Mouse (Mus musculus): Measurements from ENCODE around the gene Plagl2. TPM values are rescaled to one million over a fixed set of nuclear protein-coding genes. Genes with fewer than 3 reads are reported as not detected.

Plagl2 gene
- polyA plus RNA-seq, 1 experiment from 2014 or later = 18.8 TPM

DNA sequence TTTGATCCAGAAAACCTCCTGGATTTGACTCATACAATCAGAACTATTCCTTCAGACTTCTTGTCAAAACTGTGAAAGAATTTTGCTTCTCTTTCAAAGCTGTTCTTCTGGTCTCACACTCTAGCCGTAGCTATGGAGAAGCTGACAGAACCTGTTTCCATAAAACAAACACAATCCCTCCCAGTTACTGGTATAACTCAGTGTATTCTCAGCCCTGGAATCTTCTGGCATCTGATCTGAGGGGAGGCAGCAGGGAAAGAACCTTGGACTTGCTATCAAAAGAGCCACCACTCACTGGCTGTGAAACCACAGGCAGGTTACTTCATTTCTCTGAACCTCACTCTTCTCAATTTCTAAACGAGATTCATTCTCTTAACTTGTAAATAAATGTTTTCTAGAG, 2.8 kb downstream of the Plagl2 start:
- Histone ChIP-seq H3K27me3 (no peaks in the 10 kb centered on the region), H3K36me3 (peaks cover 29% of the 10 kb centered on the region), H3K9ac (no peak overlapping the region), H3K27ac (replicated peaks) (peak overlapping the region; percentile 95), H3K9me3 (replicated peaks) (no peaks in the 10 kb centered on the region), H3K4me3 (replicated peaks) (0 out of 2 replicates have a peak overlapping the region, but pooled peaks have one; percentile 2), H3K4me1 (peaks cover 38% of the 10 kb centered on the region), H3K4me2 (replicated peaks) (peak overlapping the region; percentile 77)
- 61% methylated on average over 2 of the region's 2 CpGs for WGBS
- ATAC-seq (ENCODE audit: insufficient number of reproducible peaks, low FRiP score, low TSS enrichment, low read depth) = no peak

DNA sequence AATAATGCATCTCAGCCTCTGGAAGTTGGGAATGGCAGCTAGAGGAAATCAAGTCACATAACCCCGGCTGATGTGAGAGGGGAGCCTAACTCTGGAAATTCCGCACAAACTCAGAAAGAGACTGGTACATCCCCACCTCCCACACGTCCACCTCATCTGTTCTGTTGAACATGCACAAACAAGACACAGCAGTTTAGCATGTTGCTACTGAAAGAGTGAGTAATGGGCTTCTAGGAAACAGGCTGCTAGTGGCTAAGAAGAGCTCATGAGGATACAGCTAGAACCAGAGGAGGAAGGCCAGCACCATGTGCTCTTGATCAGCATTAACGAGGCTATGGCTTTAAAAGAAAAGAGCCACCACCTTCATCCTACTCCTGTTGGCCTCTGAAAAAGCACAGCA, 3.3 kb downstream of the Plagl2 start:
- peak overlapping the region; percentile 77; the same call in 1 of the 2 replicates for H3K4me2 ChIP-seq (replicated peaks)
- 0 out of 2 replicates have a peak overlapping the region, but pooled peaks have one; percentile 2 for H3K4me3 ChIP-seq (replicated peaks)
- H3K36me3 ChIP-seq = peaks cover 30% of the 10 kb centered on the region
- H3K27me3 ChIP-seq = no peaks in the 10 kb centered on the region
- H3K4me1 ChIP-seq = peaks cover 38% of the 10 kb centered on the region
- no peaks in the 10 kb centered on the region for H3K9me3 ChIP-seq (replicated peaks)
- no peak overlapping the region for H3K9ac ChIP-seq
- WGBS = 62% methylated on average over 4 of the region's 4 CpGs
- H3K27ac ChIP-seq (replicated peaks) = peak overlapping the region; percentile 76
- no peak for ATAC-seq (ENCODE audit: insufficient number of reproducible peaks, low FRiP score, low TSS enrichment, low read depth)

DNA sequence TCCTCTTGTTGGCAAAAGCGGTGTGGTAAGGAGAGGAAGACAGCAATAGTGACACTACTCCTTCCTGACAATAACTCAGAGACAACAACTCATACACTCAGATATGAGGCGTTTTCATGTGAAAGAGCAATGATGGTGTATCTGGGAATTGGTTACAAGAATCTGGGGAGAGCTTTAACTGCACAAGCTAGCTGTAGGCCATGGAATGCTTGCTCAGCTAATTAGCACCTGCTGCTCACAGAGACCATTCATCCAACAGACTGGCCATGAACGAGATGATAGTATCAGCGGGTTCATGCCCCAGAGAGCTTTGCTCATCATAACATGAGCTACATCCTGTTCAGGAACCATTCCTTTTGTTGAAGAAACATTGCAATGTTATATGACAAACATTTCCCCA, 4.0 kb downstream of the Plagl2 start:
- no peak overlapping the region for H3K9ac ChIP-seq
- WGBS = 65% methylated on average over 4 of the region's 4 CpGs
- no peak for ATAC-seq (ENCODE audit: insufficient number of reproducible peaks, low FRiP score, low TSS enrichment, low read depth)
- H3K4me2 ChIP-seq (replicated peaks) = no peak overlapping the region
- 0 out of 2 replicates have a peak overlapping the region, but pooled peaks have one; percentile 76 for H3K27ac ChIP-seq (replicated peaks)
- H3K4me1 ChIP-seq = peaks cover 33% of the 10 kb centered on the region
- peaks cover 34% of the 10 kb centered on the region for H3K36me3 ChIP-seq
- H3K9me3 ChIP-seq (replicated peaks) = no peaks in the 10 kb centered on the region
- no peaks in the 10 kb centered on the region for H3K27me3 ChIP-seq
- no peak overlapping the region for H3K4me3 ChIP-seq (replicated peaks)

DNA sequence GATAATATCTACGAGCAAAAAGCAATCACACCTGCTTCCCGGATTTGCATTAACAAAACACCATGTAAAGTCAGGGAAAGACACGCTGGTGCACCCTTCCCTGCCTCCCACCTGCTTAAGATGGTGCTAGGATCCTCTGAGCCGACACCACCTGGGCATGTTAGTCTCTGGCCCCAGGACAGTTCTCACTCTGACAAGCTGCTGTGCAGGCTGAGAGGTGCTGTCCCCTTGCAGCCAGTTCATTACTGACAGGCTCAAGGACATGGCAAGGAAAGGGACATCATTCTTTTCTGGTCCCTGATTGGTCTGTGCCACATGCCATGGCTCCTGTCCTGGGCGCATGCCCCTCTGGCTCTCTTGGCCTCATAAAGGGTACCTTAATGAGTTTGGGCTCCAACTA, 12.7 kb downstream of the Plagl2 start:
- H3K4me3 ChIP-seq (replicated peaks) = no peak overlapping the region
- no peak overlapping the region for H3K4me2 ChIP-seq (replicated peaks)
- peaks cover 15% of the 10 kb centered on the region for H3K4me1 ChIP-seq
- H3K9me3 ChIP-seq (replicated peaks) = no peaks in the 10 kb centered on the region
- 81% methylated on average over 5 of the region's 5 CpGs for WGBS
- H3K27me3 ChIP-seq = no peaks in the 10 kb centered on the region
- H3K9ac ChIP-seq = no peak overlapping the region
- no peak overlapping the region for H3K27ac ChIP-seq (replicated peaks)
- no peak for ATAC-seq (ENCODE audit: insufficient number of reproducible peaks, low FRiP score, low TSS enrichment, low read depth)
- H3K36me3 ChIP-seq = peaks cover 49% of the 10 kb centered on the region

DNA sequence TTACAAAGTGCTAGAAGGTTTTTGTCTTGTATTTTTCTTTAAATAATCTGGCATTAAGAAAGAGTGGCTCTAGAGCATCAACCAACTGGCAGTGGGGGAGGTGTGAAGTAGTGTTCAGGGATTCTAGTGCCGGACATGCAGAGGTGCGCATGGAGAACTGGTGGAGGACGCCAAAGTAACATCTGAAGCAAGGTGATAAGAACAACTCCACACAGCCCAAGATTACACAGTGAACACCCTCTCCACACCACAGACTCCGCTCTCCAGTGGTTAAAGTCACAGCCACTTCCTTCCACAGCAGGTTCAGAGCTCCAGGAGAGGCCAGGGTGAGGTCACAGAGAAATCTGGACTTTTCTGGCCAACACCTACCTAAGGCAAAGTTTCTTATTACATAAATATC, 13.3 kb downstream of the Plagl2 start:
- H3K4me3 ChIP-seq (replicated peaks) = no peak overlapping the region
- H3K27ac ChIP-seq (replicated peaks) = no peak overlapping the region
- WGBS = 93% methylated on average over 4 of the region's 4 CpGs
- ATAC-seq (ENCODE audit: insufficient number of reproducible peaks, low FRiP score, low TSS enrichment, low read depth) = no peak
- no peaks in the 10 kb centered on the region for H3K9me3 ChIP-seq (replicated peaks)
- peaks cover 15% of the 10 kb centered on the region for H3K4me1 ChIP-seq
- H3K27me3 ChIP-seq = no peaks in the 10 kb centered on the region
- peaks cover 47% of the 10 kb centered on the region for H3K36me3 ChIP-seq
- H3K9ac ChIP-seq = no peak overlapping the region
- H3K4me2 ChIP-seq (replicated peaks) = no peak overlapping the region

DNA sequence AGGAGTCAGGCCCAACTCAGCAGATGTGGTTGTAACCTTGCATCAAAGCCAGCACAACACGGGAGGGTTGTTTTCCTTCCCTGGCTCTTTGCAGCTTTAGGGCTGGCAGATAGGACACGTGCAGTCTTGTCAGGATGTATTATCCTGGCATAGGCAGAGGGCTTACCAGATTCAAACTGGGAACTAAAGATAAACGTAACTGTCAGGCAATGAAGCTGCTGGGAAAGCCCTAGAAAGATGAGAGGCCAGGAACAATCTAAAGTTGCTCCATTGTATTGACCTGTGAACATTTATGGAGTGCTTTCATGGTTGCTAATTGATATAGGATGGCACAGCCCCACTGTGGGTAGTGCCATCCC, 15.7 kb downstream of the Plagl2 start:
- H3K4me1 ChIP-seq = peaks cover 15% of the 10 kb centered on the region
- peak overlapping the region; percentile 79 for H3K9ac ChIP-seq
- H3K4me3 ChIP-seq (replicated peaks) = peak overlapping the region; percentile 67
- no peaks in the 10 kb centered on the region for H3K27me3 ChIP-seq
- no peak for ATAC-seq (ENCODE audit: insufficient number of reproducible peaks, low FRiP score, low TSS enrichment, low read depth)
- H3K36me3 ChIP-seq = peaks cover 32% of the 10 kb centered on the region
- no peaks in the 10 kb centered on the region for H3K9me3 ChIP-seq (replicated peaks)
- 6% methylated on average over 3 of the region's 3 CpGs for WGBS
- H3K4me2 ChIP-seq (replicated peaks) = peak overlapping the region; percentile 67
- H3K27ac ChIP-seq (replicated peaks) = peak overlapping the region; percentile 79

DNA sequence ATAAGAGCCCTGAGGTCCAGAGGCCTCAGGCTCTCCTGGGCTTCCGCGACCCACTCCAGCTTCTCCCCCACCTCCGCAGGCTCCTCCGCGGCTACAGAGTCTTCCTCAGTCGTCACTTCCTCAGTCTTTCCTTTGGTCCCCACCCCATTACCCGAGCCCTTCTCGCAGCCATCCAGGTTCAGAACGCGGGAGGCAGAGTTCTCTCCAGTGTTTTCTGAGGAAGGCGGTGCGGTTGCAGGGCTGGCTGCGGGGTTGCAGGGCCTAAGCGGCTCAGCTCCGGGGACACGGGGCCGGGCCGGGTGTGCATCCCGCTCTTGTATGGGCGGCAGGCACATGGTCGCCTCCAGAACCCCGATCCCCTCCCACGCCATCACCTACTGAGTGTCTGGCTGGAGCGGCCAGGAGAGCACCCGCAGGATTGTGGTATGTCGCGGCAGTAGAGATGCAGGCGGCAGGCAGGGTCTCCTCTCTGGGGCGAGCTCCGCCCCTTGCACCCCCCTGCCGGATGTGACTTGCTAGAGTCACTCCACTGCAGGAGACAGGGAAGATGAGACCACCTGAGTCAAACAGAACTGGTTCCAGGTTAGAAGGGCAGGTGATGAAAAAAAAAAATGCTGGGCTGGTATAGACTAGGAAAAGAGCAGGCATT, 16.2 kb downstream of the Plagl2 start, which contains the start of gene Tspyl3:
Tspyl3 (minus strand) TSS at position 496 of the 649 bp plus-strand sequence.
- Histone ChIP-seq H3K4me1 (peaks cover 15% of the 10 kb centered on the region), H3K9me3 (replicated peaks) (no peaks in the 10 kb centered on the region), H3K27me3 (no peaks in the 10 kb centered on the region), H3K4me3 (replicated peaks) (peak within 1 kb of the TSS; percentile 67), H3K4me2 (replicated peaks) (peak within 1 kb of the TSS; percentile 67), H3K27ac (replicated peaks) (peak within 1 kb of the TSS; percentile 79), H3K36me3 (peaks cover 27% of the 10 kb centered on the region), H3K9ac (peak within 1 kb of the TSS; percentile 79)
- ATAC-seq (ENCODE audit: insufficient number of reproducible peaks, low FRiP score, low TSS enrichment, low read depth) = peak; percentile 82
- 2% methylated on average over 31 of the region's 31 CpGs for WGBS

DNA sequence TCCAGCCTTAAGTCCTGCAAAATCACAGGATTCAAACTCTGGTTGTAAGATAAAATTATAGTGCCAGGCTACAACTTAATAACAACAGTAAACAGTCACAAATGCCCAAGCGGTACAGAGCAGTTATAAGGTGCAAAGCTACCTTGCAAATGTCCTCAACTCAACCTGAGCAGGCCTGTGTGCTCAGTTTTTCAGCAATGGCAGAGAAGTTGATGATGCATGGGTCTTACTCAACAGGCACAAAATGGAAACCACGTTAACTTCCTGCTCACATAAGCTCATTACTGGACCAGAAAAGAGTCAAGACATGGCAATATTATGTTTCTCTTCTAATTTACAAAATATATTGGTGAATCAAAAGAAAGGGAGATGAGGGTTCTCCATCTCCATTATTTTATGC, 18.7 kb downstream of the Plagl2 start:
- Histone ChIP-seq H3K9ac (no peak overlapping the region), H3K27me3 (no peaks in the 10 kb centered on the region), H3K9me3 (replicated peaks) (no peaks in the 10 kb centered on the region), H3K4me3 (replicated peaks) (no peak overlapping the region), H3K27ac (replicated peaks) (no peak overlapping the region), H3K36me3 (0 out of 2 replicates have a peak, but pooled peaks cover 6% of the 10 kb centered on the region), H3K4me1 (peaks cover 15% of the 10 kb centered on the region), H3K4me2 (replicated peaks) (no peak overlapping the region)
- 91% methylated on average over 2 of the region's 2 CpGs for WGBS
- ATAC-seq (ENCODE audit: insufficient number of reproducible peaks, low FRiP score, low TSS enrichment, low read depth) = no peak

DNA sequence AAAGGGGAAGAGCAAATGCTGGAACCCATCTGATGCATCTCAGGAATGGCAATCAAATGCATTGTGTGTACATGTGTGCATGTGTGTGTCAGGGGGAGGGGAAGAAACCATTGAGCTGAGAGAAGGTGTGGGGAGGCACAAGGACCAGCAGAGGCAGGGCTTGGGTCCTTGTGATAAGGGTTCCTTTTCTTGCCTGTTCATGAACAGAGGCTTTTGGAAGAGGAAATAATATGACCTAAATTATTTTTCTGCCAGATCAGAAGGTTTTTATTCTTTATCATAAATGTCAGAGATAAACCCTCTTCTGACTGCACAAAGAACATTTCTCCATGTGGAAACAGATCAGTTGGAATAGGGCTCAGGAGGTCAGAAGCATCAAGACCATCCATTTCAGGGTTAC, 19.1 kb downstream of the Plagl2 start:
- Histone ChIP-seq H3K27ac (replicated peaks) (no peak overlapping the region), H3K27me3 (no peaks in the 10 kb centered on the region), H3K4me2 (replicated peaks) (no peak overlapping the region), H3K36me3 (0 out of 2 replicates have a peak, but pooled peaks cover 6% of the 10 kb centered on the region), H3K4me3 (replicated peaks) (no peak overlapping the region), H3K4me1 (peaks cover 15% of the 10 kb centered on the region), H3K9me3 (replicated peaks) (no peaks in the 10 kb centered on the region), H3K9ac (no peak overlapping the region)
- ATAC-seq (ENCODE audit: insufficient number of reproducible peaks, low FRiP score, low TSS enrichment, low read depth) = no peak

DNA sequence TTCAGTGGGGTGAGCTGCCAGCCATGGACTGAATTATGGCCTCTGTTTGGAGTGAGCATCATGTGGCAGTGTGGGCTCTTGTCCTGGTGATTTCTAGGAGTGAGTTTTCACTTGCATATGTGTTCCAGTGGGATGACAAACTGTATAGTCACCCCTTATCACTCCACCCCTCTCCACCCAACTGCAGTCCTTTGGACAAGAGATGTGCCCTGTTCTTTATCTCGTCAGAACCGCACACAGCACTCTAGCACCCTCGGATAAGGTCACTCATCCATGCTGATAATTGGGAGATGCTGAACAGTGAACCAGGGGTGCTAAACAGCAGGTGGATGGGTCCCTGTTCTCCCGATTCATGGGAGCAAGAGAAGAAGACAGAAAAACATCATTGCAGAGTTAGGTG, 19.6 kb downstream of the Plagl2 start:
- Histone ChIP-seq H3K9ac (no peak overlapping the region), H3K36me3 (0 out of 2 replicates have a peak, but pooled peaks cover 6% of the 10 kb centered on the region), H3K4me2 (replicated peaks) (no peak overlapping the region), H3K27ac (replicated peaks) (no peak overlapping the region), H3K9me3 (replicated peaks) (no peaks in the 10 kb centered on the region), H3K4me1 (peaks cover 15% of the 10 kb centered on the region), H3K4me3 (replicated peaks) (no peak overlapping the region), H3K27me3 (no peaks in the 10 kb centered on the region)
- WGBS = 84% methylated on average over 4 of the region's 4 CpGs
- ATAC-seq (ENCODE audit: insufficient number of reproducible peaks, low FRiP score, low TSS enrichment, low read depth) = no peak

DNA sequence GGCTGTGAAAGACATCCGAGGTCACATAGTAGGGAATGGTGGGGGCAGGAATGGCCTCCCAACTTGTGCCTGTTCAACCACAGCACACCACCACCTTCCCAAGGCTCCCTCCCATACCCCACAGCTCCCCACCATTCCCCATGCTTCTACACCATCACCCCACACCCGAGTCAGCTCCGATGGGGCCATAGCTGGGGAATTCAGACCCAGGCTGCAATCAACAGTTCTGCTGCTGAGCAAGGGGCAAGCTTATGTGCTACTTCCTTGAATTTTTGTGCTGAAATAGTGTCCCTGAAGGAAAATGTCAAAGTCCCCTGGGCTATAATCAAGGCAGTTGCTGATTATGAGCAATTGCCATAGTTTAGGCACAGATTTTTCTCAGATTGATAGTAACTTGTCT, 22.7 kb downstream of the Plagl2 start:
- Histone ChIP-seq H3K27me3 (no peaks in the 10 kb centered on the region), H3K9ac (no peak overlapping the region), H3K4me2 (replicated peaks) (no peak overlapping the region), H3K27ac (replicated peaks) (no peak overlapping the region), H3K4me1 (no peaks in the 10 kb centered on the region), H3K9me3 (replicated peaks) (no peaks in the 10 kb centered on the region), H3K4me3 (replicated peaks) (no peak overlapping the region), H3K36me3 (0 out of 2 replicates have a peak, but pooled peaks cover 6% of the 10 kb centered on the region)
- 76% methylated on average over 3 of the region's 3 CpGs for WGBS
- no peak for ATAC-seq (ENCODE audit: insufficient number of reproducible peaks, low FRiP score, low TSS enrichment, low read depth)

DNA sequence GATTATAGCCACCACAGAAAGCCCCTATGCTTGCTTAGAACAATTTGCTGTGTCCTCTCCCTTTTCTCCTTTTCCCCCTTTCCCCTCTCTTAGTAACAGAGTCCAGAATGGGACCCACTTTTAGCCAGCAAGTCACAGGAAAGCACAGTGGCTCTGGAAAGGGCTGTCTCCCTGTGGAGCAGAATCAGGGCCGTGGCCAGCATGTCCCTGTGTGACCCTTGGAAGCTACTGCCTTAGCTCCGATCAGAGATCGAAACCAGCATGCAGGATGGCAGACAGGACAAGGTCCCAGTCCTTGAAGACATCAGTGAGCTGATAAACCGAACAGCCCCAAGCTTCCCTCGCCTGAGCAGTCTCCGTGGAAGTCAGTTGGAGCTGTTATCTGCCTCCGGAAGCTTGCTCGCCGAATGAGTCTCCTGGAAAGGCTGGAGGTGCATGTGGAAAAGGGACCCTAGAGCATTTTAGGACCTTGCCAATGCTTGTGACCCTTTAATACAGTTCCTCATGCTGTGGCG, 23.3 kb downstream of the Plagl2 start:
- Histone ChIP-seq H3K36me3 (0 out of 2 replicates have a peak, but pooled peaks cover 6% of the 10 kb centered on the region), H3K9ac (no peak overlapping the region), H3K9me3 (replicated peaks) (no peaks in the 10 kb centered on the region), H3K4me2 (replicated peaks) (no peak overlapping the region), H3K27ac (replicated peaks) (no peak overlapping the region), H3K27me3 (no peaks in the 10 kb centered on the region), H3K4me3 (replicated peaks) (no peak overlapping the region), H3K4me1 (no peaks in the 10 kb centered on the region)
- 82% methylated on average over 10 of the region's 10 CpGs for whole genome bisulfite sequencing
- no peak for ATAC-seq (ENCODE audit: insufficient number of reproducible peaks, low FRiP score, low TSS enrichment, low read depth)

Data from embryonic facial prominence, embryonic 15.5 days (tissue).